Mouse (Mus musculus) liver, adult (tissue): Measurements from ENCODE around the gene Hoxd9.

Experiments used
- GATA4 ChIP-seq: IDR thresholded peaks from 2 replicates; pipeline ENCODE4 v1.6.1; 2014; ENCODE audit warnings: mild to moderate bottlenecking, low read length; ENCODE audit not compliant: insufficient replicate concordance

Gene Hoxd9

DNA sequence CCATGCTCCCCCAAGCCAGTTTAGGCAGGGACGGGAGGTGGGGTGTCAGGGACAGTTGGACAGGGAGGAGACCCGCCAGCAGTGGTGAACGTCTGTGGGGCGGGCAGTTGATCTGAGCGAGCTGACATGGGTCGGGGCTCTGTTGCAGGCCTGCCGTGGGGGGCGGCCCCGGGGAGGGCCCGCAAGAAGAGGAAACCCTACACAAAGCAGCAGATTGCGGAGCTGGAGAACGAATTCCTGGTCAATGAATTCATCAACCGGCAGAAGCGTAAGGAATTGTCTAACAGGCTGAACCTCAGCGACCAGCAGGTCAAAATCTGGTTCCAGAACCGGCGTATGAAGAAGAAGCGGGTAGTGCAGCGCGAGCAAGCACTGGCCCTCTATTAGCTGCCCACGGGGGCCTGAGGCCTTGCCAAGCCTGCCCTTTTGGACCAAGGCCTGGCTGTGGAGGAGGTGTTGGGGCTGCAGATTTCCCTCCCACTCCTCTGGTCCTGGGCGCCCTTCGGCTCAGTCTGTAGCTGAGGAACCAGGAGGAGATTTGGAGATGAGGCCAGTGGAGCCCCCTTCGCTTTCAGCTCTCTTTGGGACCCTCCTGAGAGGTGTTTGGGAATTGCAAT is 21.8 kb upstream of the Hoxd9 start:
- no peak for TF ChIP-seq GATA4

DNA sequence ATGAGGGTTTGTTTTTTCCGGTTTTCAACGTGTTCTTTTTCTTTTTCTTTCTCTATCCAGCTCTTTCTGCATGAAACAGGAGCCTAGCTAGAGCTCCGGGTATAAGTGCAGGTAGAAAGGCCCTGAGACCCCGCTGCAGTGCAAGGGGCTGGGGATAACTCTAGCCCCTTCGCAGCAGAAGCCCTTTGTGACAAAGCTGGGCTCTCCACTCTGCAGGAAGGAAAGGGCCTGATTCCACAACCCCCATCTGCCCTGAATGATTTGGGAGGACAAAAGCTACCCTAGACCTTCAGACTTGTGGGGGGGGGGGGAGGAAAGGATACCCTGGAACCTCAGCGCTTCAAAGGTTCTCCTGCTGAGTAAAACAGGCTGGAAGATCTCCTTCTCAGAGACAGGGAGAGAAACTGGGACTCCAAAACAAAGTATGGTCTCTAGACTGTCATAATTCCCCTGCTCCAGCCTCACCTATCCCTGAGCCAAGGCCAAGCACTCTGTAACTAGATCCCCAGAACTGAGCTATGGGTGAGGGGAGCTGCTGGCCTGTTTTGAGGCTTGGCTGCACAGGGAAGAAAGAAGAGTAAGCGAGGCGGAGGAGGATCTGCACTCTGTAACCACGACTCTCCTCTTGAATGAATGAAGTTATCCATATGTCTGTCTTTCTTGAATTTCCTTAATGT is 21.0 kb upstream of the Hoxd9 start:
- TF ChIP-seq GATA4, result no peak

DNA sequence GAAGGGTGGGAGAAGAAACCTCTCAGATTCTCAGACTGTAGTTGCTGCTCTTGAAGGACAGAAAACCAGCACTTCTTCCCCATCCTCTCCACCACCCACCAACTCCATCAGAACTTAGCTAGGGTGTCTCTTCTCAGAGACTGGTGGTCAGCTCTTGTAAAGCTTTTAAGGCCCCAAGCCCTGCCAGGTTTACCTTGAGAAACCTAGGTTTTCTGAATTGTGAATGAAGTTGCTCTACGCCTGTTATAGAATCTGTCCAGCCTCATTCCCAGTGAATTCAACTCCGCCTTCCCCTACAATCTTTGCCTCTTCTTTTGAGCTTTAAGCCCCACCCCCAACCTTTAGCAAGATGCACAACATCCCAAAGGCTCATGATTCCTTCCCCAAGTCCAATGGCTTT is 20.4 kb upstream of the Hoxd9 start:
- no peak for TF ChIP-seq GATA4

DNA sequence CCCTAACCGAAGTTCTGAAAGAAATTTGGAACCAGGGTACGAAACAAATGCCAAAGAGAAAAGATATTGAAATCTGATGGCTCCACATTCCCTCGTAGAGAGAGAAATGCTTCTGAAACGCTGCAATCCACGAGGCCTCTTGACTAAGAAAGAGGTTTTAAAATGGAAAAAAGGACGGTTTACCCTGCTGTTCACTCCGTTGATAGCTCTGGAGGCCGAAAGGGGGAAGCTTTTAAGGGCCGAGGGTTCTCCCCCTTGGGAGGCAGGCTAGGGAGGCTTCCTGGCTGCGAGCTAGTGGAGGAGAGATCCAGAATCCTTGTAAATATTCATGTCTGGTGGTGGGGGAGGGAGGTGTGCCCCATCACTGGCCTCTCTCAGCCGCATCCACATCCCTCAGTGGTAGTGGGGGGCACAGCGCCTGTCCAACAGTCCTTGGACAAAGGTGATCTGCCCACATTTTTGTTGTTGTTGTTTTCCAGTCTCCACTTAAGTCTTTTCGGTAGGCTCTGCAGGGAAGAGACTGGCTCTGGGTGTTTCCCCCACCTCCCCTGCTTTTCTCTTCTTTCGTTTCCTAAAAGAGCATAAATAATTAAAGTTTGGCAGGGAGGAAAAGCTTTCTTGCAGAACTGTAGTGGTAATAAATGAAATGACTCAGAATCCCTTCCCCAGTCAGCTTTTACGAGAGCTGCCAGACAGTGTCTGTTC is 18.5 kb upstream of the Hoxd9 start, which contains the start of gene Hoxd11:
Hoxd11 (plus strand) TSS at position 667 of the 705 bp plus-strand sequence.
- TF ChIP-seq GATA4, result no peak

DNA sequence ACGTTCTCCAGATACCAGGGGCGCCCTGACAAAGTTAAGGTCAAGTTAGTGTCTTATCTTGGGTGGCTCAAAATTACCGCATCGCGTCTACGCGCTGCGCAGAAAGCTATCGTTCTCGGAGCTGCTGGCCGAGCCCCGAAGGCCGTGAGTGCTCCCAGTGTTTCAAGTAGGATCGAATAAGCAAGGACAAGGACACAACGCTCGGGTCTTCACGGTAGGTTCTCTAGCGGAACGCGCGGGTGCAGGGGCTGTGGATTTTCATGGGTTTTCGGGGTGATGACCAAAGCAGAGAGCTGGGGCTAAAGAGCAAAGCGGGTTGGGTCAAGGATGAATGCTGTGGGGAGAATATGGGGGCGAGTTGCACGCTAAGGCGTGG is 17.9 kb upstream of the Hoxd9 start:
- TF ChIP-seq GATA4, result no peak

DNA sequence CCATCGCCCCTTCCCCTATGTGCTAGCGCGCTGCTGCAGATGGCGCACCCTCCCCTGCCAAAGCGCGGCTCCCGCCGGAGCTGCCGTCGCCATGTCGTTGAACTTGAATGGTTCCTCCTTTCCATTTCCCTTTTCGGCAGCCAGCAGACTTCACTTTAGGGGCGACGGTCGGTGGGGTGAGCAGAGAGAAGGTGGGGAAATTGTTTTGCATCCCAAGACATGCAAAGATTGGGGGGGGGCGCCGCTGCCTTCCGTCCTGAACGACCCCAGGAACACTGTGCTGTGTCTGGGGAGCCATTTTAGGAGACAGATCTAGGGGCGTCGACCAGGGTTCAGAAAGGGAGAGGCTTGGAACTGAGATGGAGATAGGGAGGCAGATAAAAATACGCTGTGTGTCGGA is 17.5 kb upstream of the Hoxd9 start:
- no peak for TF ChIP-seq GATA4

DNA sequence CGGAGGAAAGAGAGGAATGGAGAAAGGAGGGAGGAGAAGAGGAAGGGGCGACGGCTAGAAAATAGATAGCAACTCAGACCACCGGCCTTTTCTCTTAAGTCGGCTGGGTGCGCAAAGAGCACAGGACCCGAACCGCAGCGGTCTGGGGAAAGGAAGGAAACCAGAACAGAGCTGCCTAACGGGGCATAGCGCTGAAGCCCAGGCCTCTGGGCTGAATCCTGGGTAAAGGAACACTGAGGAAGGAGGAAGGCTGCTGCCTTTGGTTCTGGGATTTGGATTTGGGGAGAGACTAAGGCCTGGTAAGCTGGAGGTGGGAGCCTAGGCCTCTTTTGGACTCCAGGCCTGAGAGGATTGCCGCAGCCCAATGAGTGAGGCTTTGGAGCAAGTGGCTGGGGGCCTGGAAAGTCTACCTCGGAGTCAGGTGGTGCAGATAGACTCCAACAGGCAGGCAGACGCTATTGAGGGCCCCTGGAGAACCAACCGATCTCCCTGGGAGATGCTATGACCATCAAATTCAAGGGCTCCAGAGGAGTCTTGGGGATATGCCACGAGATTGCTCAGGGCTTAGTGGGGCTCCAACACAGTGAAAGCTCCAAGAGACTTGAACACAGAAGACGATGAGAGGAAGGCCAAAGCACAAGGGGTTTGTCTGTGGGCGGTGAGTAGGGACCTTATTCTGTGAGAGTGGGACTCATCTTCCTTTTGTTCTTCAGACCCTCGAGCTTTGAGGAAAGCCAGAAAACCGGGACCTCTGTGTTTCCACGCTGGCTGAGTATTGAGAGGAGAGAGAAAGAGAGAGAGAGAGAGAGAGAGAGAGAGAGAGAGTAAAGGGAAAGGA is 16.7 kb upstream of the Hoxd9 start:
- no peak for TF ChIP-seq GATA4

DNA sequence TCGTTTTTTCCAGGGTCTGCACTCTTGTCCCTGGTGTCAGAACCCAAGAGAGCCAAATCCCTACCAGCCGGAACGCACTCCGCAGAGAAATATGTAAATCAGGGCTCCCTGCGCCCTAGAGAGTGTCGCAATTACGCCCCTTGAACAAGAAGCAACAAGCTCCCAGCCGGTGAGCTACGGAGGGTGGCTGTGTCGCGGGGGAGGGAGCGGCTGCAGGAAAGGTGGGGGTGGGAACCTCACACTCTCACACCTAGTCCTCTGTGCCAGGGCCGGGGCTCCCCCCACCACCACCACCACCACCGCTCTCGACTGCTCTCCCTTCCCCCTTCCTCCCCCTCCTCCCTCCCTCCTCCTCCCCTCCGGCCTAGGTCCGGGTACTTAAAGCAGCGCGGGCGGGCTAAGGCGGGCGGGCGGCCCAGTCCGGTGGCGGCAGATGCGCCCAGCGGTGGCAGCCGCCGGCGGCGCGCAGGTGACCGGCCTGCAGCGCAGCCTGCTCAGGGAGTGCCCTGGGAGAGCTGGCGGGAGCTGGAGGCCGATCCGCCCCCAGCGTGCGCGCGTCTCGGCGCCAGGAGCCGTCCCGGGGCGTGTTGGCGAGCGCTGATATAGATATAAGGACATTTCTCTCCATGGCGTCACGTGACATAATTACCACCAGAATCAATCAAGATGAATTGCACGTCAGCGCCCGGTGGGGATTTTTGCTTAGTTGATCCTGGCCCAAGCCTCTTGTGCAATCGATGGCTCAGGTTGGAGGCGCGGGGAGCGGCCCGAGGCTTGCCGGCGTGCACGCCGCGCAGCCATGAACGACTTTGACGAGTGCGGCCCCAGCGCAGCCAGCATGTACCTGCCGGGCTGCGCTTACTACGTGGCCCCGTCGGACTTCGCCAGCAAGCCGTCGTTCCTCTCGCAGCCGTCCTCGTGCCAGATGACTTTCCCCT is 15.7 kb upstream of the Hoxd9 start:
- TF ChIP-seq GATA4, result no peak

DNA sequence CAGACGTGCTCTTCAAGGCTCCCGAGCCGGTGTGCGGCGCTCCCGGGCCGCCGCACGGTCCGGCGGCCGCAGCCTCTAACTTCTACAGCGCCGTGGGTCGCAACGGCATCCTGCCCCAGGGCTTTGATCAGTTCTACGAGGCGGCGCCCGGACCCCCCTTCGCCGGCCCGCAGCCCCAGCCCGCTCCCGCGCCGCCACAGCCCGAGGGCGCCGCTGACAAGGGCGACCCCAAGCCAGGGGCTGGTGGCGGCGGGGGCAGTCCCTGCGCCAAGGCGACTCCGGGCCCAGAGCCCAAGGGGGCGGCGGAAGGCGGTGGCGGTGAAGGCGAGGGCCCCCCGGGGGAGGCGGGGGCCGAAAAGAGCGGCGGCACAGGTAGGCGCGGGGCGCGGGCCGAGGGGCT is 14.7 kb upstream of the Hoxd9 start:
- TF ChIP-seq GATA4, result no peak

DNA sequence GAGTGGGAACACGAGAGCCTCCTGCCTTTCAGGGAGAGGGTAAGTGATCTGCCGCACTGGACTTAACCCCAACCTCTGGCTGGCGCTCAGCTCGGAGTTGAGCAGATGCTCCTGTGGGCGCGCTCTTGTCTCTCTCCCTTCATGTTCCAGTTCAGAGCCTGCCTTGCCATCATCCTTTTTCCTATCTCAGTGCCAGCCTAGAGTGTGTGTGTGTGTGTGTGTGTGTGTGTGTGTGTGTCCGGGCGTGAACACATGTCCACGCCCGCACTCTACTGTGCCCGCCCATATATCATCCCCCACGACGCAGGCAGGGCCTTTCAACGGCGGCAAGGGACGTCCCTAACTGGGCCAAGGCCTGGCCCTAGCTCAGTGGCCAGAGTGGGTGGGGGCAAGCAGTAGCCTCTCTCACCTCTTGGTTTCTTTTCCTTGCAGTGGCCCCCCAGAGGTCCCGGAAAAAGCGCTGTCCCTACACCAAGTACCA is 14.0 kb upstream of the Hoxd9 start:
- no peak for TF ChIP-seq GATA4

DNA sequence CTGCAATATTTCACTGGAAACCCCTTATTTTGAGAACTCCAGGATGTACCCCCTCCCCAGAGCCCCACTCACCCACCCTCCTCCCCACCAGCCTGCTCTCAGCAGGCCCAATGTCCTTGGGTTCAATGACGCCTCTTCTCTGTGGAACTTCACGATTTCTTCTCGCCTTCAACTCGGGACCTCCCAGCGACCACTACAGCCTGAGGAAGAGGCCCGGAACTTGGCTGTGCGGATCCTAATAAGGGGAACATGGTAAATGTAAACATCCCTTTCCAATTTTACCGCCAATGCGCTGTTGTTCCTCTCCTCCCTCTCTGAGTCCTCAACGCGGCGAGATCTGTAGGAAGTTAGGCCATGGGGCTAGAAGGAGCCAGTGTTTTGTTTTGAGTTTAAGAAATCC is 13.4 kb upstream of the Hoxd9 start:
- no peak for TF ChIP-seq GATA4

DNA sequence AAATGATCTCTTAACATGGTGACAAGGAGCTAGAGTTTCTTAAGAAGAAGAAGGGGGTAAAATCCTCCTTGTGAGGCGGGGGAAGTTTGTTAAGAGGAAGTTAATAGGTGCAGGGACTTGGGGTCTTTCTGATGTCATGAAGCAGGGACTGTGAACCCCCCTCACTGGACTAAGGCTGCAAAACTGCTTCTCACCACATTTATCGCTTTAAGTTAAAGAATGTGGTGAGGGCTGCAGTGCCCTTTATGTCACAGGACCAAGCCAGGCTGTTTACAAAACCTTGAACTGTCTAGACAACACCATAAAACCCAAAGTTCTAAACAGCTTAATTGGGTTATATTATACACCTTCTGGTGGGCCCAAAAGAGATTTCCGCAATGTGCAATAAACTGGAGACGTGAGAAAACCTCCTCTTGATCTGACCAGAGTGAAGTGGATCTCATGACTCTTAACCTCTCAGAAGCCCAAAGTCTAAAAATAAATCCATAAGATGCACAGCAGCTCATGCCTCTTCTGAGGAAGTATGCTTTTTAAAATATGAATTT is 12.4 kb upstream of the Hoxd9 start:
- no peak for TF ChIP-seq GATA4

DNA sequence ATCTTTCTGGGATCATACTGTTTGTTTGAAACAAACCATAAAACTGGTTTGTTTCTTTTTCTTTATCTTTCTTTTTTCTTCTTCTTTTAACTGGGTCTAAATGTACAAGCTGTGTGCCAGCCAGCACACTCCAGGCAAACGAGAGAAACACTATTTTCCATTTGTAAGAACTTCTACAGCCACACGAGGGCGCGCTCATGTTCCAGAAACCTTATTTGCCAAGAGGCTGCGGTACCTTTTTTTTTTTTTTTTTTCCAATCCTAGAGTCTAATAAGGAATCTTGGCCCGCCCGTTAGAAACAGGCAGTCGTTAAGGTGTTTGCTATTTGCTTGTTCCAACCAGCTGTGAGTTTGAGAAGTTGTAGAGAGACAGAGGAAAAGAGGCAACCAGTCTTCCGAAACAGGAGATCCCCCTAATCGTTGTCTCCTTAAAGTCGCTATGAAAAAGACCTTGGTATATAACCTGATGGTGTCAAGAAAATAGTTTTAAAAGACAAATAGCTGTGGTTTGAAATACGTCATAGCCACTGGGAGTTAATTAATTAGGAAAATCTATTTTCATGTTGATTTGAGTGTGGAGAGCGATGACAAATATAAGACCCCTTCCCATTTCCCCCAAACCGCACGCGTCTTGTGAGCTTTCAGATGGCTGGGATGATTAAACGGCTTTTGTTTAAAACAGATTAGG is 11.1 kb upstream of the Hoxd9 start:
- no peak for TF ChIP-seq GATA4
